Mouse (Mus musculus) liver, embryonic 14.5 days (tissue): ENCODE data around the gene Lag3.

Source experiments
- CTCF ChIP-seq: IDR thresholded peaks from 2 replicates; pipeline ENCODE4 v1.5.1; 2016; ENCODE audit warnings: antibody characterized with exemption, low read depth, control low read depth
- EP300 ChIP-seq: IDR thresholded peaks from 2 replicates; pipeline ENCODE4 v1.6.1; 2016; ENCODE audit warnings: antibody characterized with exemption, low read depth

DNA sequence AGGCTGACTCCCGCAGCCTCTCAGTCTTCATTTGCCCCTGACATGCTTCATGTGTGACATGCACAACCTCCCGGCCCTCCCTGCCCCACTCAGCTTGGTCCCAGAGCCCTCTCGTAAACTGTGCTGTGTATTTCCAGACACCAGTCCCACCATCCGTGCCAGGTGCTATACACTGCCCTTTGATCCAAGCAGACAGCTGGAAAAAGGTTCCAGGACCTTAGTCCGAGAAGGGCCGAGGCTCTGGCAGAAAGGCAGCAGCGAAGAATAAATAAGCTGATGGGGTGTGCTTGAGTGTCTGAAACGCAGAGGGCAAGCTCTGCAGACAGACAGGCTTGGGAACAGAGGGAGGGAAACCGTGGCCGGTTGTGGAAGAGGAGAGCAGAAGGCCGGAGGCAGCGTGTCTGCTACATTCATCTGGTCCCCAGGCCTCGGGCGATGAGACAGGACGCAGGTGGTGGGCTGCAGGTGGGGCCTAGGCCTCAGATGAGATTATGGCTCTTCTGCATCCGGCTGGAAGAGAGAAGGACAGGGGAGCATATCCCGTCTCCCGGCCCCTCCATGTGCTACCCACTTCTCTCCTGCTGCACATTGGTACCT lies 45.6 kb downstream of the Lag3 start:
- TF ChIP-seq CTCF (no peak), EP300 (no peak)
